Mouse (Mus musculus) brain, embryonic 18.5 days (tissue): ENCODE measurements around the gene St3gal3.

Experiments used
- DNase-seq: peaks from one replicate; pipeline ENCODE4 v3.0.0-alpha.2; 2012; ENCODE audit warnings: low read depth, low spot score

St3gal3 gene

GRCm38 (mm10) chr4:118089939-118090338, 44.8 kb downstream of the St3gal3 start:
- DNase-seq = no peak

- no peak for DNase-seq
Observed at GRCm38 (mm10) chr4:118088771-118089170, 45.9 kb downstream of the St3gal3 start.

- no peak for DNase-seq
Observed at GRCm38 (mm10) chr4:118085025-118085424, 49.7 kb downstream of the St3gal3 start.

- peak; percentile 67 for DNase-seq
Observed at GRCm38 (mm10) chr4:118083217-118083951, 51.3 kb downstream of the St3gal3 start.

GRCm38 (mm10) chr4:118081608-118082331, 52.9 kb downstream of the St3gal3 start:
- DNase-seq = no peak

- DNase-seq = no peak
Observed at GRCm38 (mm10) chr4:118080481-118080880, 54.2 kb downstream of the St3gal3 start.

GRCm38 (mm10) chr4:118079195-118079594, 55.5 kb downstream of the St3gal3 start:
- no peak for DNase-seq

GRCm38 (mm10) chr4:118078576-118078975, 56.1 kb downstream of the St3gal3 start:
- no peak for DNase-seq

GRCm38 (mm10) chr4:118077293-118077752, 57.4 kb downstream of the St3gal3 start:
- DNase-seq = no peak

GRCm38 (mm10) chr4:118076648-118077047, 58.1 kb downstream of the St3gal3 start:
- no peak for DNase-seq

GRCm38 (mm10) chr4:118075343-118075742, 59.4 kb downstream of the St3gal3 start:
- no peak for DNase-seq

- no peak for DNase-seq
Observed at GRCm38 (mm10) chr4:118074236-118074635, 60.5 kb downstream of the St3gal3 start.

GRCm38 (mm10) chr4:118073128-118073527, 61.6 kb downstream of the St3gal3 start:
- no peak for DNase-seq

GRCm38 (mm10) chr4:118071891-118072290, 62.8 kb downstream of the St3gal3 start:
- no peak for DNase-seq

GRCm38 (mm10) chr4:118070255-118071234, 64.2 kb downstream of the St3gal3 start:
- no peak for DNase-seq

GRCm38 (mm10) chr4:118061809-118062463, 72.8 kb downstream of the St3gal3 start:
- no peak for DNase-seq

GRCm38 (mm10) chr4:118060915-118061530, 73.7 kb downstream of the St3gal3 start:
- DNase-seq = no peak

GRCm38 (mm10) chr4:118059816-118060475, 74.8 kb downstream of the St3gal3 start:
- DNase-seq = no peak

- no peak for DNase-seq
Observed at GRCm38 (mm10) chr4:118058116-118058677, 76.5 kb downstream of the St3gal3 start.

- DNase-seq = no peak
Observed at GRCm38 (mm10) chr4:118057076-118057475, 77.6 kb downstream of the St3gal3 start.
